Mouse (Mus musculus): ENCODE data around the gene Pde11a. TPM values are rescaled to one million over a fixed set of nuclear protein-coding genes. Genes with fewer than 3 reads are reported as not detected.

Pde11a gene
- polyA plus RNA-seq, 2 experiments, result 0.33 to 0.58 TPM

DNA sequence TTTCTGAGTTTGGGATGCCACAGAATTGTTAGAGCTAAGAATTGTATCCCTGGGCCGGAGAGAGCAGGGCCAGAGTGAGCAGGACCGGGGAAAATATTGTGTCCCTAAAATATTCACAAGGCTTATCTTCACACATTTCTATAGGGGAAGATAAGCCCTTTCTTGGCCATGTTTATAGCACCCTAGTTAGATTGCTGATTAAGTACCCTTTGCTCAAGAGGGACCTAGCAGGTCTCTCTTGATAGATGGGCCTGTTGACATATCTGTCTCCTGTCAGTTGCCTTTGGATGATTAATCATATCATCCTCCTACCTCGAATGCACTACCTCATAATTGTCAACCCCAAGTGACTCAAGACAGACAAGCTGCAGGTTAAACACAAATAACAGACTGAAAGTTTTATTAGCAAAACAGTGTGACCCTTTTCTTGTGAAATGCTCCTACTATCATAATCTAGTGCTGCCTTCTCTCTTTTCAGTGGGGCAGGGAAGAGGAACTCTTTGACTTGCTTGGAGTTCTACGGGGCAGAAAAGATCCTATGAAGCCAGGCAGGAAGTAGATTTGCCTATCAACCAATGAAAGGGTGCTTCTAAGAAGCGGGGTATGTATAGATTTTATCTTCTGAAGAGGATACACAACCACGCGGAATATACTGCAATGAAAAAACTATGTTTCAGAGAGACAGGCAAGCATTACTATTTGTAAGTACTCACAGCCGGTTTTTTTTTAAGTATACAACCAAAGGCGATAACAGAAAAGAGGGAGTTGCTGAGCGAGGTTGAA, 100.7 kb downstream of the Pde11a start:
- no peak for ATAC-seq (ENCODE audit: low FRiP score, low read depth)
- no peak for DNase-seq (ENCODE audit: low spot score)
- Histone ChIP-seq H3K9me3 (ENCODE audit: control insufficient read depth, low read length) (no peaks in the 10 kb centered on the region), H3K27me3 (ENCODE audit: control insufficient read depth, insufficient read depth, low read length) (no peaks in the 10 kb centered on the region), H3K36me3 (ENCODE audit: control insufficient read depth, insufficient read depth, low read length) (no peaks in the 10 kb centered on the region), H3K9ac (ENCODE audit: low read depth, low read length, severe bottlenecking) (no peak overlapping the region), H3K4me3 (replicated peaks; ENCODE audit: low read length) (no peak overlapping the region), H3K4me1 (ENCODE audit: control insufficient read depth, insufficient read depth, low read length) (no peaks in the 10 kb centered on the region), H3K27ac (replicated peaks; ENCODE audit: low read depth, low read length) (no peak overlapping the region), H3K4me2 (replicated peaks; ENCODE audit: low read depth, low read length, severe bottlenecking) (no peak overlapping the region)
- TF ChIP-seq POLR2A (IDR thresholded peaks at IDR 0.05; ENCODE audit: borderline replicate concordance, extremely low read depth, insufficient read depth, insufficient read length), result no peak
- WGBS, result 85% methylated on average over 10 of the region's 10 CpGs

DNA sequence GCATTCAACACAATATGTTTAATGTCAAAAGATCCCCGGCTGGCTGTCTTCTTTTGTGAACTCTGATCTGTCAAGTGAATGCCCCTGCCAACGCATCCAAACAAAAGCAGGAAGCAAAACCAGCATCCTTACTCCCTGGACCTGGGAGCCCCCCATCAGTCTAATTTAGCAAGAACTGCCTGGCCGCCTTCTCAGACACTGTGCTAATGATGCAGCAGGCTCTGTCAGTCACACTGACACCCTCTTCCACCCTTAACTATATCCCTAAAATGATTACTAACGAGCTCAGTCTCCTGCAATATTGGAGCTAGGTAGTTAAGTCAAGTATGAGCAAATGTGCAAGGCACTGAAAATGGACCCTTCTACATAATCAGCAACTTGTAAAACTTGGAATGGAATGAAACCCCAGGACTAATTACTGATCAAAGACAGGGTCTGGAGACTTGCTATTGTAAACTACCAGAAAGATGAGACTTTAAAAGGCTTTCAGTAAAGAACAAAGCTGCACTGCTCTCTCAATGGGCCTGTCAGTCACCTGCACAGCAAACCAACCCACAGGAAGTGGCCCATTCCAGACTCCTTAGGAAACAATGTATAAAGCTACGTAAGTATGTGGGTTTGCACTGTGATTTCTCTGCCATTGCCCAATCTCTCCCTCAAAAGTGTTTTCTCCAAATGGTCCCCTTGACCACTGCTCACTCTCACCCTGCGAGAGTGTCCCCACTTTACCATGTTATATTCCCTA, 118.0 kb downstream of the Pde11a start:
- H3K27me3 ChIP-seq (ENCODE audit: control insufficient read depth, insufficient read depth, low read length), result no peaks in the 10 kb centered on the region
- DNase-seq (ENCODE audit: low spot score) (no peak), ATAC-seq (ENCODE audit: low FRiP score, low read depth) (no peak)
- H3K27ac ChIP-seq (replicated peaks; ENCODE audit: low read depth, low read length), result no peak overlapping the region
- 29% methylated on average over 6 of the region's 6 CpGs for WGBS
- no peak for TF ChIP-seq POLR2A (IDR thresholded peaks at IDR 0.05; ENCODE audit: borderline replicate concordance, extremely low read depth, insufficient read depth, insufficient read length)
- no peak overlapping the region for H3K4me2 ChIP-seq (replicated peaks; ENCODE audit: low read depth, low read length, severe bottlenecking)
- H3K9ac ChIP-seq (ENCODE audit: low read depth, low read length, severe bottlenecking), result no peak overlapping the region
- H3K9me3 ChIP-seq (ENCODE audit: control insufficient read depth, low read length), result no peaks in the 10 kb centered on the region
- H3K4me1 ChIP-seq (ENCODE audit: control insufficient read depth, insufficient read depth, low read length), result no peaks in the 10 kb centered on the region
- no peak overlapping the region for H3K4me3 ChIP-seq (replicated peaks; ENCODE audit: low read length)
- H3K36me3 ChIP-seq (ENCODE audit: control insufficient read depth, insufficient read depth, low read length), result no peaks in the 10 kb centered on the region

DNA sequence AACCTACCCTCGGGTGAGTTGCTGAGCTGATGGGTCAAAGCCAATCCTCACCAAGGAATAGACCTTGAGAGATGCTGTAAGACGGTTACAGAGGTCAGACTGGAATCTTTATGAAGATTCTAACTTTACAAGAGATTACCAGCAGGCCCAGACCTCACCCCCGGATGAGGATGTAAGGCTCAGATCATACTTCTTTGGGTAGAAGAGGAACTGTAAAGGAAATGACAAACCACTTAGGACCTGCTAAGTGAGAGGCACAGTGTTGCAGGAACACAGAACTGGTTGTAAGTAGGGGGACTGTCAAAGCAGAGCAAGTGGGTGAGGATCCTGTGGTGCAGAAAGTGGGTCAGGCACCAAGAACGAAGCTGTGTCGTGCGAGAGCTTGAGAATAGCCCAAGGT, 119.0 kb downstream of the Pde11a start:
- H3K4me1 ChIP-seq (ENCODE audit: control insufficient read depth, insufficient read depth, low read length), result no peaks in the 10 kb centered on the region
- no peak for TF ChIP-seq POLR2A (IDR thresholded peaks at IDR 0.05; ENCODE audit: borderline replicate concordance, extremely low read depth, insufficient read depth, insufficient read length)
- no peaks in the 10 kb centered on the region for H3K27me3 ChIP-seq (ENCODE audit: control insufficient read depth, insufficient read depth, low read length)
- no peaks in the 10 kb centered on the region for H3K9me3 ChIP-seq (ENCODE audit: control insufficient read depth, low read length)
- DNase-seq (ENCODE audit: low spot score) (no peak), ATAC-seq (ENCODE audit: low FRiP score, low read depth) (no peak)
- no peak overlapping the region for H3K27ac ChIP-seq (replicated peaks; ENCODE audit: low read depth, low read length)
- H3K9ac ChIP-seq (ENCODE audit: low read depth, low read length, severe bottlenecking), result no peak overlapping the region
- 78% methylated on average over 6 of the region's 6 CpGs for WGBS
- H3K4me3 ChIP-seq (replicated peaks; ENCODE audit: low read length), result no peak overlapping the region
- H3K4me2 ChIP-seq (replicated peaks; ENCODE audit: low read depth, low read length, severe bottlenecking), result no peak overlapping the region
- H3K36me3 ChIP-seq (ENCODE audit: control insufficient read depth, insufficient read depth, low read length), result no peaks in the 10 kb centered on the region

DNA sequence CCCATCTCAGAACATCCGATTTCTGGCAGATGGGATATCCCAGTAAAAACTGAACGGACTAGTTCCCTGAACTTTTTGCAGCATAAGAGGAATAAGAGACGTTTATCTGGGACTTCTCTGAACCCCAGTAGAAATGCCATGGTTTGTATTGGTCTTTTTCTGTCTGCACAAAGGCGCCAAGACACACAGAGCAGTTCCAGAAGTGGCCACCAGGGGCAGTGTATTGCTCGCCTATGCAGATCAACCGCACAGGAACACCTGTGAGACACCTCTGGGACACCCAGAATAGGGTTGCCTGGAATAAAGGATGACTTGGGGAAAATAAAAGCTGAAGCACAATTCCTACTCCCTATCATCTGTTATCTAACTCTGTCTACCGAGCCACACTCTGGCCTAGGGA, 122.4 kb downstream of the Pde11a start:
- Histone ChIP-seq H3K4me1 (ENCODE audit: control insufficient read depth, insufficient read depth, low read length) (no peaks in the 10 kb centered on the region), H3K36me3 (ENCODE audit: control insufficient read depth, insufficient read depth, low read length) (no peaks in the 10 kb centered on the region), H3K27ac (replicated peaks; ENCODE audit: low read depth, low read length) (no peak overlapping the region), H3K27me3 (ENCODE audit: control insufficient read depth, insufficient read depth, low read length) (no peaks in the 10 kb centered on the region), H3K4me2 (replicated peaks; ENCODE audit: low read depth, low read length, severe bottlenecking) (no peak overlapping the region), H3K9me3 (ENCODE audit: control insufficient read depth, low read length) (no peaks in the 10 kb centered on the region), H3K9ac (ENCODE audit: low read depth, low read length, severe bottlenecking) (no peak overlapping the region), H3K4me3 (replicated peaks; ENCODE audit: low read length) (no peak overlapping the region)
- no peak for DNase-seq (ENCODE audit: low spot score)
- 69% methylated on average over 7 of the region's 7 CpGs for WGBS
- no peak for ATAC-seq (ENCODE audit: low FRiP score, low read depth)
- TF ChIP-seq POLR2A (IDR thresholded peaks at IDR 0.05; ENCODE audit: borderline replicate concordance, extremely low read depth, insufficient read depth, insufficient read length), result no peak

DNA sequence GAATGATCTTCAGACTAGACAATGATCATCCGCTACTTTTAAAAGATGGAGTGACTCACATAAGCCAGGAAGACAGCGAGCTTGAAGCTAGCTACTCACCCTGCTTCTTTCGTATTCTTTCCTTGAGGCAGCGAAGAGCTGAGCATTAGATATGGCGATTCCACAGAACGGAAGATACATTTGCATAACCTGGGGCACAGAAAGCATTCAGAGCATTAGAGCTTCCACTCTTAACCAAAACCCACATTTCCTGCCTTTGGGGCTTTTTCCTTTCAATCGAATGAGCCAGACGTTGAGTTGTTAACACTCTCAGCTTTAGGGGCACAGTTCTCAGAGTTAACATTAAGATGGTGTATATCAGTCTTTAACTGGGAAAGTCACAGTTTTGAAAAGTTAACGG, 123.4 kb downstream of the Pde11a start:
- Histone ChIP-seq H3K9me3 (ENCODE audit: control insufficient read depth, low read length) (no peaks in the 10 kb centered on the region), H3K4me1 (ENCODE audit: control insufficient read depth, insufficient read depth, low read length) (no peaks in the 10 kb centered on the region), H3K27me3 (ENCODE audit: control insufficient read depth, insufficient read depth, low read length) (no peaks in the 10 kb centered on the region), H3K36me3 (ENCODE audit: control insufficient read depth, insufficient read depth, low read length) (no peaks in the 10 kb centered on the region), H3K27ac (replicated peaks; ENCODE audit: low read depth, low read length) (no peak overlapping the region), H3K4me3 (replicated peaks; ENCODE audit: low read length) (no peak overlapping the region), H3K4me2 (replicated peaks; ENCODE audit: low read depth, low read length, severe bottlenecking) (no peak overlapping the region), H3K9ac (ENCODE audit: low read depth, low read length, severe bottlenecking) (no peak overlapping the region)
- DNase-seq (ENCODE audit: low spot score) (no peak), ATAC-seq (ENCODE audit: low FRiP score, low read depth) (no peak)
- no peak for TF ChIP-seq POLR2A (IDR thresholded peaks at IDR 0.05; ENCODE audit: borderline replicate concordance, extremely low read depth, insufficient read depth, insufficient read length)
- WGBS, result 81% methylated on average over 9 of the region's 9 CpGs
